Mouse (Mus musculus) gastrocnemius, adult 8-10 months (tissue): ENCODE data around the gene Ide. TPM values are rescaled to one million over a fixed set of nuclear protein-coding genes. Genes with fewer than 3 reads are reported as not detected.

Source experiments
- DNase-seq, 2 experiments: peaks; one replicate each; pipeline ENCODE4 v3.0.0; 2022; ENCODE audit warnings: low spot score in 2 of 2
- total RNA-seq, 4 experiments: library from RNA; stranded (reverse); gene quantifications; 2 replicates each; pipeline ENCODE4 v1.2.4; 2022

Gene Ide
- total RNA-seq, 4 experiments from 2014 or later: 104 to 119 (median 107) TPM

GRCm38 (mm10) chr19:37335392-37335791 lies 2.3 kb downstream of the Ide start:
- no peak for DNase-seq

GRCm38 (mm10) chr19:37333357-37333756 lies 4.3 kb downstream of the Ide start:
- no peak for DNase-seq

- no peak for DNase-seq
Observed at GRCm38 (mm10) chr19:37332726-37333125, 4.9 kb downstream of the Ide start.

- DNase-seq: no peak
Observed at GRCm38 (mm10) chr19:37327216-37327615, 10.4 kb downstream of the Ide start.

GRCm38 (mm10) chr19:37323566-37323965 lies 14.1 kb downstream of the Ide start:
- DNase-seq: no peak

- peak in 1 of 2 experiments; percentile 42 for DNase-seq
Observed at GRCm38 (mm10) chr19:37320802-37321619, 16.6 kb downstream of the Ide start.

GRCm38 (mm10) chr19:37317359-37317758 lies 20.3 kb downstream of the Ide start:
- DNase-seq: no peak

GRCm38 (mm10) chr19:37315091-37315490 lies 22.6 kb downstream of the Ide start:
- DNase-seq: peak; percentile 10 to 39

- DNase-seq: no peak
Observed at GRCm38 (mm10) chr19:37311426-37311825, 26.2 kb downstream of the Ide start.

GRCm38 (mm10) chr19:37310133-37310532 lies 27.5 kb downstream of the Ide start:
- no peak for DNase-seq

- DNase-seq: no peak
Observed at GRCm38 (mm10) chr19:37308941-37309340, 28.7 kb downstream of the Ide start.

- no peak for DNase-seq
Observed at GRCm38 (mm10) chr19:37307826-37308545, 29.7 kb downstream of the Ide start.

GRCm38 (mm10) chr19:37306176-37306575 lies 31.5 kb downstream of the Ide start:
- DNase-seq: no peak

- no peak for DNase-seq
Observed at GRCm38 (mm10) chr19:37304866-37305265, 32.8 kb downstream of the Ide start.

- DNase-seq: no peak
Observed at GRCm38 (mm10) chr19:37304006-37304405, 33.6 kb downstream of the Ide start.

- DNase-seq: no peak
Observed at GRCm38 (mm10) chr19:37301733-37302132, 35.9 kb downstream of the Ide start.

- no peak for DNase-seq
Observed at GRCm38 (mm10) chr19:37291676-37292075, 46.0 kb downstream of the Ide start.

GRCm38 (mm10) chr19:37290906-37291305 lies 46.7 kb downstream of the Ide start:
- no peak for DNase-seq

GRCm38 (mm10) chr19:37284775-37285174 lies 52.9 kb downstream of the Ide start:
- no peak for DNase-seq

- DNase-seq: no peak
Observed at GRCm38 (mm10) chr19:37283166-37283565, 54.5 kb downstream of the Ide start.

- DNase-seq: no peak
Observed at GRCm38 (mm10) chr19:37281710-37282109, 55.9 kb downstream of the Ide start.

- DNase-seq: no peak
Observed at GRCm38 (mm10) chr19:37279194-37279593, 58.5 kb downstream of the Ide start.

GRCm38 (mm10) chr19:37275555-37275954 lies 62.1 kb downstream of the Ide start:
- no peak for DNase-seq
